Mouse (Mus musculus): ENCODE measurements around the gene 9530003J23Rik.
"Not testable (repeated sequence)": the region's sequence is repeated elsewhere in the genome, so short reads cannot be mapped to it uniquely, and the experiment has no call there.

DNA sequence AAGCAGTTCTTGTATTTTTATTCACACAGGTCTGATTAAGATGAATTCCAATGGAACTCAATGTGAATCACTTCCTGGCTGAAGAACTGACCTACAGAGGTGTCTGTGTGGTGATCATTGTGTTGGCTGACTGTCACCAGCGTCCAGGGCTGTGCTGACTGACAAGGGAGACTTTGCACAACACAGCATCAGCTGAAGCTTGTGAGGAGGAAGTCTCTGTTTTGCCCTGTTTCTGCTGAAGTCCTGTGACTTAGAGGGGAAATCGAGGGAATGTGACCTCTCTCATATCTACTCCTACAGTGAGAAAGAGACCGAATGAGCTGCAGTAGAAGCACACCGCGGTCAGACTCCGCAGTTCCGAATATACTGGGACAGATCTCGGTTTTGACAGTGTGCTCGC lies 39.3 kb upstream of the 9530003J23Rik start:
- TF ChIP-seq POLR2A (IDR thresholded peaks at IDR 0.05; ENCODE audit: insufficient read depth, low read length); CTCF (IDR thresholded peaks at IDR 0.05; ENCODE audit: low read depth, low read length): not testable (repeated sequence)
